Mouse (Mus musculus) cerebellum, postnatal 4 days (tissue): ENCODE measurements around the gene Cycs.
A peak's percentile ranks its signal among the peaks of the same experiment; 100 is the strongest.
"Not testable (repeated sequence)": the region's sequence is repeated elsewhere in the genome, so short reads cannot be mapped to it uniquely, and the experiment has no call there.

ENCODE experiments used
- DNase-seq, 2 experiments: peaks; one replicate each; pipeline ENCODE4 v3.0.0; 2022; ENCODE audit warnings: low spot score in 2 of 2, mixed read lengths in 1 of 2

Cycs gene

GRCm38 (mm10) chr6:50566141-50566996 is at the start of gene Cycs:
Cycs (minus strand) TSS chr6:50566538.
- DNase-seq: peak; percentile 98 to 99

- no peak for DNase-seq
These were observed 35.3 kb upstream of the Cycs start for GRCm38 (mm10) chr6:50601620-50602019.

GRCm38 (mm10) chr6:50598560-50598959 is 32.2 kb upstream of the Cycs start:
- peak in 1 of 2 experiments; percentile 35 for DNase-seq

DNA sequence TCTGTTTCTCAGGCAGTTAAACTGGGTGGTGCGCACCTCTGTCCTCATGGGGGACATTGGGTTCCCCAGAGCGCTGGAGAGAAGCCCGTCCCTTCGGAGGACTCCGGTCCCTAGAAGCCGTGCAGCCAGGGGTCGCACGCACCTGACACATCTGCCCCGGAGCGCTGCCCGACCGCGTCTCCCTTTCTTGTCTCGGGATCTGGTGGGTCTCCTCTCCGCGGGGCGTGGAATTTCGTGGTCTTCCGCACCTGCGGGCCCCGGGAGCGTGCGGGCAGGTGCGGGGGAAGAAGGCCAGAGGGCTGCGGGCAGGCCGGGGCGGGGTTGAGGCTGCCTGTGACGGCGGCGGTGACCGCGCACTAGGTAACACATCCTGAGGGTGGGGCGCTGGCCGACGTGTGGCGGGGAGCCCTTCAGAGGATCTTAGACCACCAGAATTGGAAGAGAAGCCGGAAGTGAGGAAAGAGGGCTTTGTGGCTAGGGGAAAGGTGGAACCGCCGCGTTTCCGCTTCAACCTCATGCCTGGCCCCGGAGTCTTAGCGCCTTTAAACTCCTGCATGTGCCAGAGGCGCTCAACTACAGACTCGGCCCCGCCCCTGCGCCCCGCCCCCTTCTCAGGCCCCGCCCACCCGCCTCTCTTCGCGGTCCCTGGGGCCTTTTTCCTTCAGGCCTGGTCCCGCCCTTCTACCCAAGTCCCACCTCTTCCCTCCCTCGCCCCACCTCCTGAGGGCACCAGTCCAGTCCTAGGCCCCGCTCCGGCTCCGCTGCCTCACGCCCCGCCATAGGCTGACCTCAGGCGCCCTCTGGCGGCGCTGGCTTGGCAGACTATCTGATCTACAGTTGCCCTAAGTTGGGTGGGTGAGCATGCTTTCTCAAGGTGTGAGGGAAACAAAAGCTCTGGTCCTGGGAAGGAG is 30.2 kb upstream of the Cycs start, which contains the start of gene 4921507P07Rik:
Gene 4921507P07Rik (minus strand): TSS at position 332 of the 911 bp plus-strand sequence.
- peak; percentile 89 to 94 for DNase-seq

DNA sequence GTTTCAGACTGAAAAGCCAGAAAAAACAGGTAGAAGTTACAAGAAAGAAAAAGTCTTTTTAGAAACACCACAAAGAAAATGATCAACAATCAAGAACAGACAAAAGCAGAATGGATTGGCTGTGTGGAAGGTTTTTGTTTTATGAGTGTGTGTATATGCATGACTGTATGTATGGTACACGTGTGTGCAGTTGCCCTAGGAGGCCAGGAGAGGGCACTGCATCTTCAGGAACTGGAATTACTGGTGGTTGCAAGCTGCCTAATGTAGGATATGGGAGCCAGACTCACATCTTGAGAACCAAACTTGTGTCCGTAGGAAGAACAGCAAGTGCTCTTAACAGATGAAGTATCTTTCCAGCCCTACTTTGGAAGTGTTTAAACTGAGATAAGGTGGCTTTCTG is 28.0 kb upstream of the Cycs start:
- no peak for DNase-seq

- no peak for DNase-seq
These were observed 27.1 kb upstream of the Cycs start for GRCm38 (mm10) chr6:50593334-50593845.

GRCm38 (mm10) chr6:50590234-50590633 is 23.9 kb upstream of the Cycs start:
- DNase-seq: no peak

GRCm38 (mm10) chr6:50588251-50588650 is 21.9 kb upstream of the Cycs start:
- peak in 1 of 2 experiments; percentile 64 for DNase-seq

DNA sequence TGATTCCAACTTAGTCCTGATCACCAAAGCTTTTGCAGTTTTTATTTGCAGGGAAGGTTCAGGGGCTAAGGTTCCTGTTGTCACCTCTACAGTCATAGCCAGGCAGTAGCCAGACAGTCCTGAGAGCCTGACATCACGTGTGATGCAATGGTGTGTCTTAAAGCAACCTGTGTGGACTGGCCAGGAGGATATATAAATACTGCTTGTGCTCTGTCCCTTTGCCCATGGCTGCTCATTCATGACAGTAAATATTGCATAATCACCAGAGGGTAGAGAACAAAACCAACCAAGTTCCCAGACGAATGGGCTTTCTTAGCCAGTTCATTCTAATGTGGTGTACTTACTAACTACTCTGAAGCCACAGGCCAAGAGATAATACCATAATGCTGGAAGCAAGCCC is 21.1 kb upstream of the Cycs start:
- DNase-seq: no peak

GRCm38 (mm10) chr6:50586316-50586715 is 20.0 kb upstream of the Cycs start:
- no peak for DNase-seq

DNA sequence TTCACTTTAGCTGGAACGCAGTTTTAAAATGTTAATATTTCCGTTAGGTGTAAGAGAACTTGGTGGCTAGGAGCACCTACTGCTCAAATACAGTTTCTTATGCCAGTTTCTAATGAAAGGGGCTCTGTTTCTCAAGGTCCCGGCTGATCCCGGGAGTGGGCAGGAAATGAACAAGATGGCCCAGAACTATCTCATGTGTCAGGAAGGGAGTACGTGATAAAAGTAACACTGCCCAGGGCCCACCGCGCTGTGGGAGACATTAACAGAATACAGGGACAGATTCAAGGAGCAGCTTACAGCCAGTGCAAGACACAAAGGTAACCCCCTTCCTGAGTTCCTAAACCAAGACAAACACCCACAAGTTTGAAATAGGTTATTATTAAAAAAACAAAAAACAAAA is 19.4 kb upstream of the Cycs start:
- no peak for DNase-seq

GRCm38 (mm10) chr6:50571661-50572060 is 5.3 kb upstream of the Cycs start:
- peak in 1 of 2 experiments; percentile 17 for DNase-seq

- no peak for DNase-seq
These were observed 588 bp upstream of the Cycs start for GRCm38 (mm10) chr6:50566997-50567255.

DNA sequence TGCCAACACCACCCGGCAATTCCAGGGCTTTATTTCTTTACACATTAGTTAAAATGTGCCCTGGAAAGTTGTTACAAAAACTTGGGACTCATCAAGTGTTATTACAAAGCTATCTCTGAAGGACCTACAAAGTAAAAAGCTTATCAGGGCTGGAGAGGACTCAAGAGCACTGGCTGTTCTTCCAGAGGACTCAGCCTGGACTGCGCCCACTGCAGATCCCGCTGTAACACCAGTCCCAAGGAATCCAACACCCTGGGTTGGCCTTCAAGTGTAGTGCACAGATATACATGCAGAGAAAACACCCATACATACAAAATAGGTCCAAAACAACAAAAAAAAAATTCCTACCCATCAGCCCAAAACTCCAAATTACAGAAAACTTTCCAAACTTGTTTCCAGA is 2.7 kb downstream of the Cycs start:
- no peak for DNase-seq

- DNase-seq: no peak
These were observed 3.9 kb downstream of the Cycs start for GRCm38 (mm10) chr6:50562421-50562820.

DNA sequence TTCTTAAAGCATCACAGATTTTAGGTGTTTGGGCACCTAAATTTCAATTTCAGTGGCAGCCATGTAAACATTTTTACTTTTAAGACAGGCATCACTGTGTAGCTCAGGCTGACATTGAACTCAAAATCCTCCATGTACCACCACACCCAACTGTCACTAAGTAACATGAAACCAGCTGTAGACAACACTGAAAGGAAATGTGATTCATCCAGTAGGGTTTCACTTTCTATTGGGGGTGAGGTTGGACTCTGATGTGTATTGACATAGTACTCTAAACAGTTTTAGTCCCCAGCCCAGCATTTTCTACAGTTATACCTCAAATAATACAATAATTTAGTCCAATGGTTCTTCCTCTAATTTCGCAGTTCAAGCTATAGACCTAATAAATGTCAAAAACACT is 5.6 kb downstream of the Cycs start:
- DNase-seq: no peak

- no peak for DNase-seq
These were observed 7.5 kb downstream of the Cycs start for GRCm38 (mm10) chr6:50558877-50559276.

DNA sequence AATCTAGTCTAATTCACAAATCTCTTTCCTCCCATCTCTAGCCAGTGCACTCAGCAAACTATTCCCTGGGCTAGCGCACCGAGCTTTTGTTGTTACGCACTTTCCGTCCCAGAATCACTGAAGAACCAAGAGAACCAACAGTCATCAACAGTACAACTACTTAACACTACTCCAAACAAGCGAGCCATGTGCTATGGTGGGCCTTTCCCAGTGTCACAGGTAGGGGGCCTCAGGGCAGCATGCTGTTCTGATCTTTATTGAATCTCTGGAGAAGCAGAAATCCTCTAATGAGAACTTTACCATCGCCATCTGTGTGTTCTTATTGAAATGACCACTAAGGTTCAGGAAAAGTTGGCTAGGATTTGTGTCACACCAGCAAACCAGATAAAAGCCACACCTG is 8.8 kb downstream of the Cycs start:
- no peak for DNase-seq

- DNase-seq: not testable (repeated sequence)
These were observed 12.1 kb downstream of the Cycs start for GRCm38 (mm10) chr6:50554223-50554622.

DNA sequence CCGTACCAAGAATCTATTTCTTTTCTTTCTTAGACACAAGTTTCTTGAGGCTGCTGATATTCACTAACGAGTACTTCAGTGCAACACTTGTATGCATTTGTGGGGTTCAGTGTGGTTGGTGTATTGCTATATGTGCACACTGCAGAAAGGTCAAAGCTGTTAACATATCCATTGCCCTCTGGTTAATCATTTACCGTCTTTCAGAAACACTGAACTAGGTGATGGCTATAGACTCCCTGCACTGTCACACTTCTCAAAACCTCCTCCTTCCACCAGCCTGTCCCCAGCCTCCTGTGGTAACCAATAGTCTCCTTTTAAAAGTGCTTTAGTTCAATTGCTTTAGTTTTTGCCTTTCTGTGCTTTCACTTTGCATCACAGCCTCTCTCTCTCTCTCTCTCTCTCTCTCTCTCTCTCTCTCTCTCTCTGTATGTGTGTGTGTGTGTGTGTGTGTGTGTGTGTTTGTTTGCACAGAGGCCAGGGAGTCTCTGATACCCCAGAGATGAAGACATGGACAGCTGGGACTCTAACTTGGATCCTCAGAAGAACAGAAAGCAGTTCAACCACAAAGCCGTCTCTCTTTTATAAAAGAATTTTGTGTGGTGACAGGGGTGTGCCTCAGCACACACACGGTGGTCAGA is 13.3 kb downstream of the Cycs start:
- DNase-seq: no peak

GRCm38 (mm10) chr6:50549791-50550190 is 16.5 kb downstream of the Cycs start:
- DNase-seq: no peak

GRCm38 (mm10) chr6:50549051-50549450 is 17.3 kb downstream of the Cycs start:
- no peak for DNase-seq
